Mouse (Mus musculus) cerebellum, adult 9-10 months (tissue): Measurements from ENCODE around the gene Amd1.

ENCODE experiments used
- DNase-seq: peaks from one replicate; pipeline ENCODE4 v3.0.0; 2022

Amd1 gene

DNA sequence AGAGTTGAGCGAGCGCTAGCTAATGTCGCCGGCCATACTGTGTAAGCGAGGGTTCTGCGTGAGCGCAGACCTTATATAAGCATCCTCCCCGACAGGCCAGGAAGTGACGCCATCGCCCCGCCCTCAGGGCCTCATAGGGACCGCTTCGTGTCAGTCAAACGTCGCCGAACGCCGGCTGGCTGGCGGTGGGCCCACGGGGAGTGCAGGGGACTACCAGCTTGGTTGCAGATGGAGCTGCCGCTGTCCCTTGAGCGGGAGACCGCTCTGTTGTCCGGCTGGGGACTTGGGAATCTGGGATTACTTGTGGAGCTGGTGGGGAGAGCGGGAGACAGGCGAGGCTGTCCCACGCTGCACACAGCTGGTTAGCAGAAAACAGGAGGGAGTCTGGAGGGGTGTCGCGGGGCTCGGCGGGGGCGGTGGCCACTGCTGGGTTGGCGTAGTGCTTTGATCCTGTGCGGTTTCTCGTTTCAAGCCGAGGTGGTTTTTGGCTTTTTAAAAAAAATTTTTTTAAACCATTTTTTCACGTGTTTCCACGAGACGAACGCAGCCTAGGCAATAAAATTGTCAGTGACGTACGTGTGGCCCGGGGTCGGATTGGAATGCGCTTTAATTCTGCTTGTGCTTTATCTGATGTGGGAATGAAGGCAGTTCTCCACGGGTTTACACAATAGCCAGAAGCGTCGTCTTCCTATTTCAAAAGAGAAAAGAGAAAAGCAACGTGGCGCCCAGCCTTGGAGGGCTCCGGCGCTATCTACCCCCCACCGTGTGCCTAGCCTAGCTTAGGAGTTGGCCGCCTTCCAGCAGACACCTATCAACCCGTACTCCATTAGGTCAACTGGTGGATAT lies at the start of gene Amd1:
Gene Amd1 (minus strand): TSS at position 47 of the 846 bp plus-strand sequence.
- peak; percentile 100 for DNase-seq

DNA sequence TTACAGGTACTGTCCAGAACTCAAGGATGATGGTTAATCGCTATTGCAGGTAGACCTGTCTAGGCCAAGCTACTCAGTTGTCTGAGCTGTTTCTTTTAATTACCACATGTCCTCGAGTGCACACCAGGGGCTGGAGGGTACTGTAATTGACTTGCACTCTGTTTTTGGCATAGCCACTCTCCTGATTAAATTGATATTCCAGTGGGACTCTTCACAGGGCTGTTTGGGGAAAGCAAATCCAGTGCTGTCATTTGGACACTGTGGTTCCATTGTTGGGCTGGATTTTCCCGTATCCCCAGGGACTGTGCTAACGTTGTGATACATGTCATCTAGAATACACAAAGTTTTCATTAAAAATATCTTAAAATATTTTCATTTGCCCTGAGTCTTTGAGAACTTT lies 49.2 kb upstream of the Amd1 start:
- peak; percentile 47 for DNase-seq

DNA sequence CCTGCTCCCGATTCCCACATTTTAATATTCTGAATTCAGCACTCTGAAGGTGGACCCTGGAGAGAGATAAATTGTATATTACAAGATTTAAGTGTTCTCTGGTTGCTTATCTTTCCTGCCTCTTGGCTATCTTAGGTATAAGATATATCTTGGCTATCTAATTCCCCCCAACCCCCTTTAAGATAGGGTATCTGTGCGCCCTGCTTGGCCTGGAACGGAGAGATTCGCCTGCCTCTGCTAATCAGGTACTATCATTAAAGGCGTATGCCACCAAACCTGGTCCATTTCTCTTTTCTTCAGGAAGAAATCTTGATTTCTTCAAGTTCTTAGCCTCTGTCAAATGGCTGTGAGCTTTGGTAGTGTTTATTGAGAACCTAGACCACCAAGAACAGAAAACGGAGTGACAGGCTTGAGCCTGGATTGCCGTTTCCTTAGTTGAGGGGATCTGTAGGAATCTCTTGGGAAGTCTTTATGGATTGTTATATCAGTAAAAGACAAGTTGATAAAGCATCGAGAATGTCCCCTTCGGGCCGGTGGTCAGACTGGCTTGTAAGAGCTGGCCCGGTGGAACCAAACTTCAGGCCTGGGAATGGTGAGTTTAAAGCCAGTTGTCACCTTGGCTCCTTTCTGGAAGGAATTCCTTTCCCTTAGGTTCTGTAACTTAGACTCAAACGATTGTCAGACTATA lies 48.4 kb upstream of the Amd1 start:
- peak; percentile 70 for DNase-seq

- DNase-seq, result no peak
Measured at GRCm38 (mm10) chr10:40349631-40350177, 47.7 kb upstream of the Amd1 start.

DNA sequence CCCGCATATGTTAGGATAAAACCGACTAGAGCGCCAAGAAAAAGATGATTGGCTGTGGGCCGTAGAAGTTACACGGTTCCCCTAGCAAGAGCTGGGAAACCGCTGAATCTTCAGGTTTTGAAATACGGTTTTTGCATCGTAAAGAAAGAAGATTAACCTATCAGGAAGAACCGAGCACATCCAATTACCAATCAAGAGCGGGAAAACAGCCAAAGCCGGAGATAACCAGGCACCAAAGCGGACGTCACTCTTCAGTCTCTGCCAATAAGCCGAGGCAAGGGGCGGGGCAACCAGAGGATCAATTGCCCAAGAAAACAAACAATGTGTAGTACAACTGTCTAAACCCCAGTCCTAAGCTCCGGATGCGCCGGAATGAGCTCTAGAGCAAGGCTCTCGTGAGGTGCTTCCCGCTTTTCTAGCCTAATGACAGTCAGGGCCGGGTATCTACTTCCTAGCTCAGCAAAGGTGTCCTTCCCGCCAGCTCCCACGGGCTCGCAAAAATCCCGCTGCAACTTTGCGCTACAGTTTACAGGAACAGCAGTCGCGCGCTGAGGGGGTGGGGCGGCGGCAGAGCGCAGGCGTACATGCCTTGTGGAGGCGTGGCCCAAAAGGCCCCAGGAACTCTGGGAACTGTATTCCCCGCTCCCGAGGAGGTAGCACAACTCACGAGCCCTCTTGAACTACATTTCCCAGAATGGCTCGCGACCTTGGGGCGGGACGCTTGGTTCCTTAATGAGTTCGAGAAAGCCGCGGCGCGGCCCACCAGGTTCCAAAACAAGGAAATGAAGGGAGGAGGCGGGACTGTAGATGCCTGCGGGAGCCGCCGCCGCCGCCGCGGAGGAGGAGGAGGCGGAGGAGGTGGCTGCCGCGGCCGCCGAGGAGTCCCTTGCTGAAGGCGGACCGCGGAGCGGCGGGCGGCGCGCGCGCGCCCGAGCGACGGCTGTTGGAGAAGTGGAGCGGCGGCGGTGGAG lies 46.9 kb upstream of the Amd1 start:
- DNase-seq, result peak; percentile 99

GRCm38 (mm10) chr10:40347461-40347954 lies 45.5 kb upstream of the Amd1 start:
- peak; percentile 50 for DNase-seq

- DNase-seq, result peak; percentile 17
Measured at GRCm38 (mm10) chr10:40346776-40347403, 44.9 kb upstream of the Amd1 start.

DNA sequence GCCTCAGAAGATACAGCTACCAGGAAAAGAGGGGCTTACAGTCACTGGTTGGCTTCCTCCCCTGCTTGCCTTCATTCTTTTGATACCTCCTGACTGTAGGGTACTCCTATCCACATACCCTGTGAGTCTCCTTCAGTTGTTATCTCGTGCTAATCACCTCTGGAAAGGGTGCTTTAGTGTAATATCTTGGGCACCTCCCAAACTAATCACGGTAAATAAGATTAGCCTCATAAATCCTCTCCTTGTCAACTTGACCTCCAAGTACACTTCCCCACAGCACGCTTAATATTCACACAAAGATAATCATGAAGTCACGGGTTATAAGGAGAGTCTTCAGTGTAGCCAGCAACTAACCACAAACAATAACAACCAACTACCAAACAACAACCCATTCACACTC lies 40.0 kb upstream of the Amd1 start:
- no peak for DNase-seq

GRCm38 (mm10) chr10:40339351-40339964 lies 37.5 kb upstream of the Amd1 start, which contains the start of gene Cdk19:
Gene Cdk19, plus strand, starts transcription at chr10:40339564.
- DNase-seq, result no peak

GRCm38 (mm10) chr10:40332864-40333263 lies 30.9 kb upstream of the Amd1 start:
- no peak for DNase-seq

DNA sequence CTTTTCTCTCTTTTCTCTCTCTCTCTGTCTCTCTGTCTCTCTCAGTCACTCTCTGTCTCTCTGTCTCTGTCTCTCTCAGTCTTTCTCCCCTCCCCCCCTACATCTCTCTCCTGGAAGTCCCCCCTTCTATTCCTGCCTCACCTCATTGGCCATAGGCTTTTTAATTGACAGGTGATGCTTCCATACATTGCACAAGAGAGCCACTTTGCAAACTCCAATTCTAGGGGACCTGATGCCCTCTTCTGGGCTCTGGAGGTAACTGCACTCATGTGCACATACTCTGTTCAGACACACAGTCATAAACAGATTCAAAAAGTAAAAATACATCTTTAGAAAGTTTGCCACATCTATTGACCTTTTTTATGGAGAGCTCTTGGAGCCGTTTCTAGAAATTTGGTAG lies 28.3 kb upstream of the Amd1 start:
- DNase-seq, result no peak

DNA sequence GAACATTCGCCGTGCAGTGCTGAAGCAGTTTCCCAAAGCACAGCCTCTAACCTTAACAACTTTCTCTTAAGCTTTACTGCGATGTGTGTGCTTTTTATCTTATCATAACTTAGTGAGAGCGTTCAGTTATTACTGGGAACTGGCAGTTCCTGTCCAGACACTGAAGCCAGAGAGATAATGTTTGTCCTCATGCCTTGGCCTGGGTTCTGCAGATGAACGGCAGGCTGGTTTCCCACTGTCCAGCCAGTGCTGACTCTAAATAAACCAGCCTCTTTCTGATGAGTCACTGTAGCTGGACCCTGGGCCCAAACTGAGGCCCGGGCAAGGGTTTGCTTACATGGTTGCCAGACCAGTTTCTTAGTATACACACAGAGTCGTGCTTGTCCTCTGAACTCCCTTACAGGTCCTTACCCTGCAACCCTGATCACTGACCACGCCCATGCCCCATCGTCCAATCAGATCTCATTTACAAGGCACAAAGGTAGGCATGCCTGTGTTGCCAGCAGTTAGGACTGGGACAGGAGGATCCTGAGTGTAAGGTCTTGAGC lies 26.1 kb upstream of the Amd1 start:
- no peak for DNase-seq

- no peak for DNase-seq
Measured at GRCm38 (mm10) chr10:40320306-40320705, 18.3 kb upstream of the Amd1 start.

- DNase-seq, result no peak
Measured at GRCm38 (mm10) chr10:40316841-40317585, 15.0 kb upstream of the Amd1 start.

DNA sequence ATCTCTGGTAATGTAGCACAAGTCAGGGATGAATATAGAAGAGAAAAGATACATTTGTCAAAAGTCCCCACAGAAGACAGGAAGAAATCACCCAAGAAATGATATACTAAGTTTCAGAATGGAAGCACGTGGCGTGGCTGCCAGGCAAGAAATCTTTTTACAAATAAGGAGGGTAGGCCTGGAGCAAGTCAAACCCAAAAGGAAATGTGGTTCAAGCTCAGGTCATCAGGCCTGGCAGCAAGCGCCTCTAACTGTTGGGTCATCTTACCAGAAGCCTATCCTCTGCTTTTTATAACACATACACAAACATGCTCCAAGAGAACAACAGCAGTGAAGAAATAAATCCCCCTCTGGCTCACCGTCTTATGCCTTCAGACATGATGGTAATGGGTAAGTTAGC lies 10.8 kb upstream of the Amd1 start:
- no peak for DNase-seq

DNA sequence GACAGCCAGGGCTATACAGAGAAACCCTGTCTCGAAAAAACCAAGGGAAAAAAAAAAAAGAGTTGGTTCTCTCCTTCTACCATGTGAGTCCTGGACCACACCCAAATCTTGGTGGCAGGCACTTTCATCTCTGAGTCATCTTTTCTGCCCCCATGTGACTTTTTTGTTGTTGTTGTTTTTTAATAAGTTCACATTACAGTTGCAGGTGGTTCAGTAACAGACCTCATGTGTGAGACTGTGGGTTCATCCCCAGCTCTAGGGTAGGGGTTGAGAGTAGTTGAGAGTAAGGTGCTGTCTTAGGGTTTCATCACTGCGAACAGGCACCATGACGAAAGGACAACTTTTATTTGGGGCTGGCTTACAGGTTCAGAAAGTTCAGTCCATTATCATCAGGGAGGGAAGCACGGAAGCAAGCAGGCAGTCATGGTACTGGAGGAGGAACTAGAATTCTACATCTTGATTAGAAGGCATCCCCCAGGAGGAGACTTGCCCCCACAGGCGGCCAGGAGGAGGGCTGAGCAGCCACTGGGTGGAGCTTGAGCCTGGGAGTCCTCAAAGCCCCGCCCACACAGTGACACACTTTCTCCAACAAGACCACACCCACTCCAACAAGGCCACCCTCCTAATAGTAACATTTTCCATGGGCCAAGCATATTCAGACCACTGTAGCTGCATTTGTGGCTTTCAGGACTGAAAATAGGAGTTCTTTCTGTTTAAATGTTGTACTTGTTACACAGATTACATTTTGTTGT lies 8.1 kb upstream of the Amd1 start:
- no peak for DNase-seq

DNA sequence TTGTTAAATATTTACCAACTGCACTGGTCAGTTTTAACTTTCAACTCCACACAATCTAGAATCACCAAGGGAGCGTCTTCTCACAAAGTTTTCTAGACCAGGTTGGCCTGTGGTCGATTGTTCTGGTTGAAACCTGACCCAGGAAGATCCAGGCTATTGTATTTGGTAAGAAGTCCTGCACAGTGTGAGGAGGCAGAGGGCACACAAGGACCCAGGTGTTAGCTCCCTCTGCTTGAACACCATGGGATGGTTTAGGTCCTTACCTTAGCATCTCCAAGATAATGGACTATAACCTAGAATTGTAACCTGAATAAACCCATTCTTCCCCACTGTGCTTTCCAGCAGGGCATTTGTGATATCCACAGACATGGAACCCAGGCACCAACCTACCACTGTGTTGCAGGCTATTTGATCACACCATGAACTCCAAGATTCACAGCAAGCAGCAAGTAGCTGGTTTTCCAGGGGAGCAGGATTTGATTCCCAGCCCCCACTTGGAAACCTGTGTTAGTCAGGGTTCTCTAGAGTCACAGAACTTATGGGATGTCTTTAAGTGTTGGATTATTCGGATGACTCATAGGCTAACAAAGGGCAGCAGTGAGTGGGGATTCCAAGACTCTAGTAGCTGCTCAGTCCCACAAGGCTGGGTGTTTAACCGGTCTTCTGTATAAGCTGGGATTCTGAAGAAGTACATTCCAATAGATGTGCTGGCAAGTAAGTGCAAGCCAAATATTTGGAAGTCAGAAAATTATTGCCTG lies 6.0 kb upstream of the Amd1 start:
- DNase-seq, result no peak

- DNase-seq, result no peak
Measured at GRCm38 (mm10) chr10:40305989-40306388, 4.0 kb upstream of the Amd1 start.
